Mouse (Mus musculus) macrophage (primary cell): ENCODE data around the gene AC134908.4. TPM values are rescaled to one million over a fixed set of nuclear protein-coding genes. Genes with fewer than 3 reads are reported as not detected.

Experiments
- H3K27ac ChIP-seq: fragments of 350-480 bp; formaldehyde crosslinking; 2 replicates; pipeline ENCODE4 v1.9.0; 2021
- H3K36me3 ChIP-seq: fragments of 350-480 bp; formaldehyde crosslinking; 2 replicates; pipeline ENCODE4 v1.9.0; 2021; ENCODE audit errors: inconsistent target
- H3K4me3 ChIP-seq: fragments of 350-480 bp; formaldehyde crosslinking; 2 replicates; pipeline ENCODE4 v1.9.0; 2021; ENCODE audit errors: inconsistent target
- H3K79me2 ChIP-seq: fragments of 350-480 bp; formaldehyde crosslinking; 2 replicates; pipeline ENCODE4 v1.9.0; 2021; ENCODE audit errors: inconsistent target
- WGBS: methylation state at CpG from one replicate; pipeline ENCODE4 v1.1.7; 2026; ENCODE audit warnings: inconsistent platforms; ENCODE audit not compliant: missing documents; 5-methylcytosine and 5-hydroxymethylcytosine counted together
- polyA plus RNA-seq: library from polyadenylated mRNA; stranded (reverse); fragments of 250-400 nt; gene quantifications from 3 replicates; pipeline ENCODE4 v1.2.4, GENCODE M21; 2018; ENCODE audit warnings: inconsistent platforms
- total RNA-seq, 78 experiments: library from RNA; depleted of rRNA; stranded (reverse); fragments of 250-400 nt; gene quantifications; 1 replicate in 9 of 78; 2 replicates in 24 of 78; 3 replicates in 43 of 78; 4 replicates in 2 of 78; pipeline ENCODE4 v1.2.4; 2018; ENCODE audit warnings: inconsistent platforms in 56 of 78

The AC134908.4 gene
- total RNA-seq (2018; cell fraction: chromatin; rRNA removed) = not detected
- total RNA-seq (2018; cell fraction: cytosol; rRNA removed) = 1 to 10 TPM in 1 of 26 experiments, under 1 TPM in 5, not detected in 20; 0.25 to 1.0 (median 0.38) TPM
- total RNA-seq (2018; cell fraction: nucleus; rRNA removed) = not detected
- polyA plus RNA-seq = not detected in 3 replicates

GRCm38 (mm10) chr17:25795609-25796092 lies at the start of gene AC134908.4:
Gene AC134908.4, minus strand, starts transcription at chr17:25795659.
- Histone ChIP-seq H3K27ac (no peak within 1 kb of the TSS), H3K79me2 (peaks cover 13% of the 10 kb centered on the region; the same call in 1 of the 2 replicates), H3K4me3 (peak within 1 kb of the TSS; percentile 53), H3K36me3 (no peaks in the 10 kb centered on the region)
- 77% methylated on average over 6 of the region's 6 CpGs for WGBS

GRCm38 (mm10) chr17:25844396-25844901 lies 49.0 kb upstream of the AC134908.4 start, which contains the start of gene Rhot2:
Gene Rhot2, minus strand, starts transcription at chr17:25844851.
- peak within 1 kb of the TSS; percentile 68 for H3K4me3 ChIP-seq
- peaks cover 10% of the 10 kb centered on the region; the same call in 1 of the 2 replicates for H3K79me2 ChIP-seq
- WGBS = 0% methylated on average over 19 of the region's 21 CpGs
- peak within 1 kb of the TSS; percentile 44 for H3K27ac ChIP-seq
- peaks cover 31% of the 10 kb centered on the region for H3K36me3 ChIP-seq

GRCm38 (mm10) chr17:25843636-25844395 lies 48.4 kb upstream of the AC134908.4 start:
- Histone ChIP-seq H3K4me3 (peak overlapping the region; percentile 68), H3K79me2 (peaks cover 10% of the 10 kb centered on the region; the same call in 1 of the 2 replicates), H3K27ac (0 out of 2 replicates have a peak overlapping the region, but pooled peaks have one; percentile 2), H3K36me3 (peaks cover 37% of the 10 kb centered on the region)
- 3% methylated on average over 38 of the region's 38 CpGs for WGBS

GRCm38 (mm10) chr17:25843122-25843521 lies 47.7 kb upstream of the AC134908.4 start:
- 95% methylated on average over 4 of the region's 4 CpGs for WGBS
- Histone ChIP-seq H3K79me2 (peaks cover 10% of the 10 kb centered on the region; the same call in 1 of the 2 replicates), H3K4me3 (no peak overlapping the region), H3K36me3 (peaks cover 42% of the 10 kb centered on the region), H3K27ac (no peak overlapping the region)

- H3K79me2 ChIP-seq = peaks cover 10% of the 10 kb centered on the region; the same call in 1 of the 2 replicates
- H3K36me3 ChIP-seq = peaks cover 48% of the 10 kb centered on the region
- 100% methylated on average over 3 of the region's 3 CpGs for WGBS
- no peak overlapping the region for H3K27ac ChIP-seq
- H3K4me3 ChIP-seq = no peak overlapping the region
Observed at GRCm38 (mm10) chr17:25842509-25842908, 47.0 kb upstream of the AC134908.4 start.

- no peak within 1 kb of the TSS for H3K4me3 ChIP-seq
- H3K36me3 ChIP-seq = peaks cover 49% of the 10 kb centered on the region
- no peak within 1 kb of the TSS for H3K27ac ChIP-seq
- 93% methylated on average over 18 of the region's 22 CpGs for WGBS
- H3K79me2 ChIP-seq = peaks cover 12% of the 10 kb centered on the region; the same call in 1 of the 2 replicates
Observed at GRCm38 (mm10) chr17:25841117-25841880, 45.8 kb upstream of the AC134908.4 start, which contains the start of gene Gm20683. Gene Gm20683, minus strand, starts transcription at chr17:25841763.

GRCm38 (mm10) chr17:25840519-25840918 lies 45.1 kb upstream of the AC134908.4 start:
- WGBS = 97% methylated on average over 6 of the region's 6 CpGs
- Histone ChIP-seq H3K36me3 (peaks cover 49% of the 10 kb centered on the region), H3K79me2 (peaks cover 19% of the 10 kb centered on the region)

GRCm38 (mm10) chr17:25839455-25840235 lies 44.2 kb upstream of the AC134908.4 start:
- Histone ChIP-seq H3K36me3 (peaks cover 49% of the 10 kb centered on the region), H3K4me3 (no peak overlapping the region), H3K79me2 (peaks cover 28% of the 10 kb centered on the region), H3K27ac (no peak overlapping the region)
- WGBS = 93% methylated on average over 13 of the region's 14 CpGs

More at GRCm38 (mm10) chr17:25840519-25840918, 45.1 kb upstream of the AC134908.4 start:
- Histone ChIP-seq H3K27ac (no peak overlapping the region), H3K4me3 (no peak overlapping the region)

- Histone ChIP-seq H3K4me3 (no peak overlapping the region), H3K79me2 (peaks cover 34% of the 10 kb centered on the region), H3K36me3 (peaks cover 49% of the 10 kb centered on the region), H3K27ac (no peak overlapping the region)
- 86% methylated on average over 4 of the region's 4 CpGs for WGBS
Observed at GRCm38 (mm10) chr17:25838904-25839303, 43.4 kb upstream of the AC134908.4 start.

GRCm38 (mm10) chr17:25837533-25837932 lies 42.1 kb upstream of the AC134908.4 start:
- 95% methylated on average over 3 of the region's 3 CpGs for WGBS
- no peak overlapping the region for H3K27ac ChIP-seq
- peaks cover 30% of the 10 kb centered on the region for H3K79me2 ChIP-seq
- no peak overlapping the region for H3K4me3 ChIP-seq
- peaks cover 48% of the 10 kb centered on the region for H3K36me3 ChIP-seq

- Histone ChIP-seq H3K4me3 (no peak within 1 kb of the TSS), H3K79me2 (peaks cover 33% of the 10 kb centered on the region), H3K27ac (no peak within 1 kb of the TSS), H3K36me3 (peaks cover 44% of the 10 kb centered on the region)
- WGBS = 25% methylated on average over 25 of the region's 29 CpGs
Observed at GRCm38 (mm10) chr17:25837076-25837410, 41.6 kb upstream of the AC134908.4 start, which contains the start of gene Rhbdl1. Gene Rhbdl1, minus strand, starts transcription at chr17:25837295.

- peaks cover 38% of the 10 kb centered on the region for H3K79me2 ChIP-seq
- no peak overlapping the region for H3K27ac ChIP-seq
- no peak overlapping the region for H3K4me3 ChIP-seq
- H3K36me3 ChIP-seq = peaks cover 38% of the 10 kb centered on the region
- WGBS = 40% methylated on average over 23 of the region's 23 CpGs
Observed at GRCm38 (mm10) chr17:25836397-25837075, 41.1 kb upstream of the AC134908.4 start.

- WGBS = 91% methylated on average over 14 of the region's 16 CpGs
- Histone ChIP-seq H3K27ac (no peak overlapping the region), H3K79me2 (peaks cover 46% of the 10 kb centered on the region), H3K4me3 (no peak overlapping the region), H3K36me3 (peaks cover 33% of the 10 kb centered on the region)
Observed at GRCm38 (mm10) chr17:25835816-25836215, 40.4 kb upstream of the AC134908.4 start.
